Mouse (Mus musculus): ENCODE measurements at regions not wholly inside any gene's neighbourhood (a gene's known extent, or its start where the extent isn't known, plus 50 kb on each side); places are given as distances from the start of the nearest gene placed in this dataset.

GRCm38 (mm10) chr6:107894296-107895090 is 170.4 kb upstream of the Setmar start:
- intact Hi-C loops (cut with DNase I) = no loop called here
- no peak for DNase-seq (ENCODE audit: extremely low spot score in 1 of 2, low spot score in 2 of 2)

GRCm38 (mm10) chr6:107910576-107910975 is 154.3 kb upstream of the Setmar start:
- DNase-seq (ENCODE audit: extremely low spot score in 1 of 2, low spot score in 2 of 2) = no peak
- intact Hi-C loops (cut with DNase I) = no loop called here

- no peak for DNase-seq (ENCODE audit: extremely low spot score in 1 of 2, low spot score in 2 of 2)
- intact Hi-C loops (cut with DNase I) = no loop called here
Measured at GRCm38 (mm10) chr6:107911387-107911786, 153.5 kb upstream of the Setmar start.

- no peak for DNase-seq (ENCODE audit: extremely low spot score in 1 of 2, low spot score in 2 of 2)
- intact Hi-C loops (cut with DNase I) = no loop called here
Measured at GRCm38 (mm10) chr6:107923528-107924199, 141.2 kb upstream of the Setmar start.

- no peak for DNase-seq (ENCODE audit: extremely low spot score in 1 of 2, low spot score in 2 of 2)
- intact Hi-C loops (cut with DNase I) = no loop called here
Measured at GRCm38 (mm10) chr6:107924200-107924735, 140.6 kb upstream of the Setmar start.

DNA sequence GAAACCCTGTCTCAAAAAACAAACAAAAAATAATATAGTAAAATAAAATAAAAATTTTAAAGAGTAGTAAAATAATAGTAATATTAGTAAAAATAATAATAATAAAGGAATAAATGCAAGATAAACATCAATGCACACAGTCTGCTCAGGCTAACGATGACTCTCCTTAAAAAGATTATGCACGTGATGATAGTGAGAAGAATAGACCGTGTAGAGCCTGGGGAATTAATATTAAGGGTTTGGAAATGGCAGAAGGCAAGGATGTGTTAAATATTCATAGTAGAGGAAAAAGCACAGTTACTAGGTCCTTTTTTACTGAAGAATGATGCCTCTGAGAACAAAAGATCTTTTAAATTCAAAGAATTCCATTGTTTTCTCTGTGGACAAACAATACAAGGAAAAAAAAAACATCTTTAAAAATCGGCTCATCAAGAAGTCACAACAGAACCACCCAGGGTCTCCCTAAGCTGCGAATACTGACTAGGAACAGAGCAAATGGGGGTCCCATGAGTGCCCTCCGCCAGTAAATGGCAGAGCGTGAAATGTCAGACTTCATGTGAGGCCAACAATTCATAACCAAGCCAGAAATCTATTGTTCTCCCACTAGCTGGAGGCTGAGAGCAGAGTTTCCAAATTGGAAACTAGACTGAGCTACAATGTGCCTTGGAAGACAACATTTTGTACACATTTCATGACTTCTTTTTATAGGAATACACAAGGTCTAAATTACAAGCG is 134.2 kb upstream of the Setmar start:
- intact Hi-C loops (cut with DNase I) = no loop called here
- no peak for DNase-seq (ENCODE audit: extremely low spot score in 1 of 2, low spot score in 2 of 2)

- intact Hi-C loops (cut with DNase I) = no loop called here
Measured at GRCm38 (mm10) chr6:107931174-107931557, 133.7 kb upstream of the Setmar start.

GRCm38 (mm10) chr6:107936075-107936635 is 128.7 kb upstream of the Setmar start:
- DNase-seq (ENCODE audit: extremely low spot score in 1 of 2, low spot score in 2 of 2) = peak in 1 of 2 experiments; percentile 32
- intact Hi-C loops (cut with DNase I) = no loop called here

More at GRCm38 (mm10) chr6:107931174-107931557, 133.7 kb upstream of the Setmar start:
- no peak for DNase-seq (ENCODE audit: extremely low spot score in 1 of 2, low spot score in 2 of 2)

DNA sequence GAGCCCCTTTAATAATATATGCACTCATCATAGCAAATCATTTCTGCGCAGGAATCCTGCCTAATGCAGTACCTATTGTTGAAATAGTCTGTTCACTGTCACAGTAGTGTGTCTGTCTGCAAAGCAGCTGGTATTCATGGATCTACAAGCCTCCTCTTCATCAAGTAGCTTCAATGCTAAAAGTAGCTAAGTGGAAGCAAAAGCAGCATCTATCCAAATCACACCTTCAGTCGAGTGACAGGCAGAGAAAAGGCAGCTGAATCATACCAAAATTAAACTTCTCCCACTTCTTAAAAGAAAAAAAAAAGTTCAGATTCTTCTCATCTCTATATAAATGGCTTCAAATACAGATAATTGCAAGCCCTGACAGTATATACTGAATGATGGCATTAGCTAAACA is 96.2 kb upstream of the Setmar start:
- intact Hi-C loops (cut with DNase I) = no loop called here
- DNase-seq (ENCODE audit: extremely low spot score in 1 of 2, low spot score in 2 of 2) = no peak

- DNase-seq (ENCODE audit: extremely low spot score in 1 of 2, low spot score in 2 of 2) = no peak
- intact Hi-C loops (cut with DNase I) = no loop called here
Measured at GRCm38 (mm10) chr6:107998921-107999690, 65.7 kb upstream of the Setmar start.

DNA sequence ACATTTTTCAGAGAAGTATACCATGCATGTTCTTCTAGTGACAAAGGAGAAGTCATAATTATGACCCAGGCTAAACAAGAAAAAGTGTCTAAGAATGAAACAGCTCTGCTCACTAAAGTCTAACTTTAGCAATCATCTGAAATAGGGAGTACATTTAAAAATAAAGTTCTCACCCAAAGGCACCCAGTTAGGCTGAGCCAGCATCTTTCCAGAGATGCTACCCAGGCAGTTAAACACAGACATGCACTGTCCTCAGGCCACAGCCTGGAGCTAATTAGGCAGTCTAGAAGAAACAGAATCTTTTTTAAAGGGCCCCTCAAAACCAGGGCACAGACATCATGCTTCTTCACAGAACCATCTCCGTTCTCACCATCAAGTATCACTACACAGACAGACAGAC is 61.6 kb upstream of the Setmar start:
- intact Hi-C loops (cut with DNase I) = no loop called here
- no peak for DNase-seq (ENCODE audit: extremely low spot score in 1 of 2, low spot score in 2 of 2)

GRCm38 (mm10) chr6:108008323-108008722 is 56.5 kb upstream of the Setmar start:
- DNase-seq (ENCODE audit: extremely low spot score in 1 of 2, low spot score in 2 of 2) = no peak
- intact Hi-C loops (cut with DNase I) = no loop called here

Measured in left cerebral cortex, postnatal 10 days (tissue).